Mouse (Mus musculus) limb, embryonic 10.5 days (tissue): ENCODE measurements around the gene Synpr. TPM values are rescaled to one million over a fixed set of nuclear protein-coding genes. Genes with fewer than 3 reads are reported as not detected.
"Not testable (repeated sequence)": the region's sequence is repeated elsewhere in the genome, so short reads cannot be mapped to it uniquely, and the experiment has no call there.

Experiments
- DNase-seq: peaks from one replicate; pipeline ENCODE4 v3.0.0-alpha.2; 2017; ENCODE audit warnings: low spot score
- H3K27ac ChIP-seq: fragments of 300-500 bp; sonication (generic); 2 replicates; pipeline ENCODE4 v1.5.1; 2016; ENCODE audit warnings: mild to moderate bottlenecking
- H3K27me3 ChIP-seq: fragments of 300-500 bp; sonication (generic); 2 replicates; pipeline ENCODE4 v1.6.1; 2016; ENCODE audit warnings: low read depth, mild to moderate bottlenecking; ENCODE audit not compliant: poor library complexity, severe bottlenecking
- H3K36me3 ChIP-seq: fragments of 300-500 bp; sonication (generic); 2 replicates; pipeline ENCODE4 v1.6.1; 2016; ENCODE audit warnings: mild to moderate bottlenecking, moderate library complexity
- H3K4me1 ChIP-seq: fragments of 300-500 bp; sonication (generic); 2 replicates; pipeline ENCODE4 v1.6.1; 2016
- H3K4me3 ChIP-seq: fragments of 300-500 bp; sonication (generic); 2 replicates; pipeline ENCODE4 v1.5.1; 2016; ENCODE audit warnings: mild to moderate bottlenecking, moderate library complexity
- H3K9me3 ChIP-seq: fragments of 300-500 bp; sonication (generic); replicated peaks from 2 replicates; pipeline ENCODE4 v1.6.1; 2016; ENCODE audit warnings: mild to moderate bottlenecking
- WGBS: fragments of 180-500 bp; shearing (Covaris S2); methylation state at CpG from one replicate; pipeline ENCODE4 v1.1.7; 2016; 5-methylcytosine and 5-hydroxymethylcytosine counted together
- polyA plus RNA-seq: library from polyadenylated mRNA; unstranded; fragments of >200 nt; fragmentation: Nextera tagmentation; extraction: Ambion mirVana; gene quantifications from 2 replicates; pipeline ENCODE4 v1.2.1, GENCODE M21; 2016

The Synpr gene
- 0.65 and 1.7 TPM in 2 replicates for polyA plus RNA-seq

GRCm38 (mm10) chr14:13284091-13284844 is at the start of gene Synpr:
Gene Synpr (plus strand): TSS chr14:13284780.
- DNase-seq, result peak; percentile 88
- H3K27me3 ChIP-seq, result peaks cover 13% of the 10 kb centered on the region; the same call in 1 of the 2 replicates
- H3K4me3 ChIP-seq, result peak within 1 kb of the TSS; percentile 54
- no peaks in the 10 kb centered on the region for H3K9me3 ChIP-seq
- peaks cover 13% of the 10 kb centered on the region for H3K4me1 ChIP-seq
- no peaks in the 10 kb centered on the region for H3K36me3 ChIP-seq
- 8% methylated on average over 27 of the region's 27 CpGs for WGBS
- peak within 1 kb of the TSS; percentile 70 for H3K27ac ChIP-seq

- DNase-seq, result no peak
- H3K4me3 ChIP-seq, result no peak overlapping the region
- 14% methylated on average over 1 of the region's 1 CpGs for WGBS
- H3K36me3 ChIP-seq, result no peaks in the 10 kb centered on the region
- no peaks in the 10 kb centered on the region for H3K27me3 ChIP-seq
- no peaks in the 10 kb centered on the region for H3K4me1 ChIP-seq
- no peak overlapping the region for H3K27ac ChIP-seq
- no peaks in the 10 kb centered on the region for H3K9me3 ChIP-seq
Observed at GRCm38 (mm10) chr14:13236929-13237328, 47.7 kb upstream of the Synpr start.

GRCm38 (mm10) chr14:13247431-13247830 is 37.1 kb upstream of the Synpr start:
- no peaks in the 10 kb centered on the region for H3K27me3 ChIP-seq
- 77% methylated on average over 4 of the region's 4 CpGs for WGBS
- no peak for DNase-seq
- no peak overlapping the region for H3K27ac ChIP-seq
- H3K9me3 ChIP-seq, result no peaks in the 10 kb centered on the region
- H3K4me1 ChIP-seq, result no peaks in the 10 kb centered on the region
- no peaks in the 10 kb centered on the region for H3K36me3 ChIP-seq
- H3K4me3 ChIP-seq, result no peak overlapping the region

GRCm38 (mm10) chr14:13249361-13249760 is 35.2 kb upstream of the Synpr start:
- Histone ChIP-seq H3K4me3 (no peak overlapping the region), H3K36me3 (no peaks in the 10 kb centered on the region), H3K9me3 (no peaks in the 10 kb centered on the region), H3K27ac (no peak overlapping the region), H3K27me3 (no peaks in the 10 kb centered on the region), H3K4me1 (no peaks in the 10 kb centered on the region)
- no peak for DNase-seq

- H3K27me3 ChIP-seq, result no peaks in the 10 kb centered on the region
- H3K4me1 ChIP-seq, result no peaks in the 10 kb centered on the region
- no peaks in the 10 kb centered on the region for H3K9me3 ChIP-seq
- DNase-seq, result no peak
- no peak overlapping the region for H3K27ac ChIP-seq
- H3K4me3 ChIP-seq, result no peak overlapping the region
- 91% methylated on average over 1 of the region's 1 CpGs for WGBS
- no peaks in the 10 kb centered on the region for H3K36me3 ChIP-seq
Observed at GRCm38 (mm10) chr14:13252594-13252993, 32.0 kb upstream of the Synpr start.

- H3K27ac ChIP-seq, H3K36me3 ChIP-seq, H3K9me3 ChIP-seq, H3K4me1 ChIP-seq, H3K27me3 ChIP-seq, DNase-seq, H3K4me3 ChIP-seq: not testable (repeated sequence)
- 91% methylated on average over 2 of the region's 2 CpGs for WGBS
Observed at GRCm38 (mm10) chr14:13254741-13255140, 29.8 kb upstream of the Synpr start.

- Histone ChIP-seq H3K4me3 (no peak overlapping the region), H3K9me3 (no peaks in the 10 kb centered on the region), H3K36me3 (no peaks in the 10 kb centered on the region), H3K27ac (no peak overlapping the region), H3K4me1 (no peaks in the 10 kb centered on the region), H3K27me3 (no peaks in the 10 kb centered on the region)
- 74% methylated on average over 1 of the region's 1 CpGs for WGBS
- no peak for DNase-seq
Observed at GRCm38 (mm10) chr14:13262406-13262805, 22.2 kb upstream of the Synpr start.

GRCm38 (mm10) chr14:13266331-13266730 is 18.2 kb upstream of the Synpr start:
- H3K4me1 ChIP-seq, result no peaks in the 10 kb centered on the region
- no peaks in the 10 kb centered on the region for H3K27me3 ChIP-seq
- no peaks in the 10 kb centered on the region for H3K36me3 ChIP-seq

GRCm38 (mm10) chr14:13267181-13267580 is 17.4 kb upstream of the Synpr start:
- Histone ChIP-seq H3K36me3 (no peaks in the 10 kb centered on the region), H3K4me1 (no peaks in the 10 kb centered on the region), H3K27ac (no peak overlapping the region), H3K4me3 (no peak overlapping the region), H3K27me3 (no peaks in the 10 kb centered on the region), H3K9me3 (no peaks in the 10 kb centered on the region)
- no peak for DNase-seq
- 88% methylated on average over 4 of the region's 4 CpGs for WGBS

More at GRCm38 (mm10) chr14:13266331-13266730, 18.2 kb upstream of the Synpr start:
- WGBS, result 82% methylated on average over 2 of the region's 2 CpGs
- DNase-seq, result no peak
- Histone ChIP-seq H3K4me3 (no peak overlapping the region), H3K27ac (no peak overlapping the region), H3K9me3 (no peaks in the 10 kb centered on the region)

GRCm38 (mm10) chr14:13283211-13283610 is 1.4 kb upstream of the Synpr start:
- no peaks in the 10 kb centered on the region for H3K9me3 ChIP-seq
- no peak for DNase-seq
- no peak overlapping the region for H3K4me3 ChIP-seq
- no peaks in the 10 kb centered on the region for H3K36me3 ChIP-seq
- H3K4me1 ChIP-seq, result peaks cover 13% of the 10 kb centered on the region
- peaks cover 13% of the 10 kb centered on the region; the same call in 1 of the 2 replicates for H3K27me3 ChIP-seq
- WGBS, result 79% methylated on average over 4 of the region's 4 CpGs
- H3K27ac ChIP-seq, result no peak overlapping the region

- 16% methylated on average over 13 of the region's 13 CpGs for WGBS
- H3K36me3 ChIP-seq, result no peaks in the 10 kb centered on the region
- peaks cover 13% of the 10 kb centered on the region; the same call in 1 of the 2 replicates for H3K27me3 ChIP-seq
- no peaks in the 10 kb centered on the region for H3K9me3 ChIP-seq
- H3K27ac ChIP-seq, result peak overlapping the region; percentile 70
- H3K4me3 ChIP-seq, result peak overlapping the region; percentile 54
- DNase-seq, result no peak
- H3K4me1 ChIP-seq, result peaks cover 13% of the 10 kb centered on the region
Observed at GRCm38 (mm10) chr14:13284845-13285198, 242 bp downstream of the Synpr start.

- Histone ChIP-seq H3K27me3 (peaks cover 13% of the 10 kb centered on the region; the same call in 1 of the 2 replicates), H3K4me1 (peaks cover 13% of the 10 kb centered on the region), H3K4me3 (no peak overlapping the region), H3K36me3 (no peaks in the 10 kb centered on the region), H3K9me3 (no peaks in the 10 kb centered on the region), H3K27ac (no peak overlapping the region)
- 81% methylated on average over 10 of the region's 10 CpGs for WGBS
- no peak for DNase-seq
Observed at GRCm38 (mm10) chr14:13285341-13286130, 956 bp downstream of the Synpr start.

GRCm38 (mm10) chr14:13294200-13294599 is 9.6 kb downstream of the Synpr start:
- Histone ChIP-seq H3K4me1 (no peaks in the 10 kb centered on the region), H3K27me3 (no peaks in the 10 kb centered on the region), H3K27ac (no peak overlapping the region), H3K9me3 (no peaks in the 10 kb centered on the region), H3K36me3 (no peaks in the 10 kb centered on the region), H3K4me3 (no peak overlapping the region)
- no peak for DNase-seq
- WGBS, result 90% methylated on average over 3 of the region's 3 CpGs
